Mouse (Mus musculus) MEL (cell line): ENCODE data around the gene Olfr356. TPM values are rescaled to one million over a fixed set of nuclear protein-coding genes. Genes with fewer than 3 reads are reported as not detected.

Source experiments
- DNase-seq: peaks from one replicate; pipeline ENCODE4 v3.0.0; 2011; ENCODE audit warnings: low read depth, low spot score
- H3K27ac ChIP-seq: 2 replicates; pipeline ENCODE4 v1.5.1; 2012; ENCODE audit warnings: low read depth, mild to moderate bottlenecking, control low read depth, low read length, moderate library complexity; ENCODE audit not compliant: control insufficient read depth
- H3K27me3 ChIP-seq, 2 experiments: fragments of 150-350 bp in 1 of 2; sonication (generic) in 1 of 2; 2 replicates each; pipeline ENCODE4 v1.6.1; 2012; ENCODE audit warnings: low read length in 2 of 2, mild to moderate bottlenecking in 2 of 2, improper control_type of control experiment in 1 of 2, moderate library complexity in 1 of 2; ENCODE audit not compliant: insufficient read depth in 2 of 2, control insufficient read depth in 1 of 2
- H3K36me3 ChIP-seq, 2 experiments: 2 replicates each; pipeline ENCODE4 v1.6.1; 2012 to 2014; ENCODE audit warnings: low read length in 2 of 2, improper control_type of control experiment in 1 of 2, inconsistent platforms in 1 of 2, mild to moderate bottlenecking in 1 of 2; ENCODE audit not compliant: insufficient read depth in 2 of 2, control insufficient read depth in 1 of 2
- H3K4me1 ChIP-seq, 2 experiments: fragments of 150-350 bp in 1 of 2; sonication (generic) in 1 of 2; 2 replicates each; pipeline ENCODE4 v1.6.1; 2012; ENCODE audit warnings: low read length in 2 of 2, improper control_type of control experiment in 1 of 2, mild to moderate bottlenecking in 1 of 2; ENCODE audit not compliant: insufficient read depth in 2 of 2, control insufficient read depth in 1 of 2
- H3K4me3 ChIP-seq, 2 experiments: fragments of 150-350 bp in 1 of 2; sonication (generic) in 1 of 2; 2 replicates each; pipeline ENCODE4 v1.5.1; 2012; ENCODE audit warnings: low read depth in 2 of 2, low read length in 2 of 2, mild to moderate bottlenecking in 2 of 2, moderate library complexity in 2 of 2, control low read depth in 1 of 2, improper control_type of control experiment in 1 of 2; ENCODE audit not compliant: control insufficient read depth in 1 of 2, insufficient read depth in 1 of 2
- H3K79me2 ChIP-seq: 2 replicates; pipeline ENCODE4 v1.6.1; 2012; ENCODE audit warnings: mild to moderate bottlenecking, low read length, moderate library complexity; ENCODE audit not compliant: control insufficient read depth, poor library complexity, insufficient read depth
- H3K9ac ChIP-seq: 2 replicates; pipeline ENCODE4 v1.6.1; 2012; ENCODE audit warnings: low read depth, mild to moderate bottlenecking, control low read depth, low read length, moderate library complexity; ENCODE audit not compliant: control insufficient read depth, poor library complexity, severe bottlenecking
- H3K9me3 ChIP-seq: fragments of 150-350 bp; sonication (generic); replicated peaks from 2 replicates; pipeline ENCODE4 v1.6.1; 2012; ENCODE audit warnings: mild to moderate bottlenecking, low read length, improper control_type of control experiment, moderate library complexity; ENCODE audit not compliant: insufficient read depth
- BHLHE40 ChIP-seq: IDR thresholded peaks from 2 replicates; pipeline ENCODE4 v1.6.1; 2012; ENCODE audit warnings: low read depth, mild to moderate bottlenecking, inconsistent platforms, low read length, improper control_type of control experiment, borderline replicate concordance
- CHD1 ChIP-seq: IDR thresholded peaks from 2 replicates; pipeline ENCODE4 v1.6.1; 2012; ENCODE audit warnings: low read depth, mild to moderate bottlenecking, inconsistent platforms, low read length, improper control_type of control experiment
- CTCF ChIP-seq, 3 experiments: IDR thresholded peaks in 2 of 3; conservative IDR thresholded peaks in 1 of 3; 2 replicates each; pipeline ENCODE4 v1.5.1; 2011 to 2012; ENCODE audit warnings: low read length in 3 of 3, low read depth in 2 of 3, mild to moderate bottlenecking in 2 of 3, improper control_type of control experiment in 1 of 3, inconsistent platforms in 1 of 3, mixed read lengths in 1 of 3, moderate library complexity in 1 of 3; ENCODE audit not compliant: control insufficient read depth in 1 of 3, insufficient read depth in 1 of 3, poor library complexity in 1 of 3, severe bottlenecking in 1 of 3
- E2F4 ChIP-seq: IDR thresholded peaks from 2 replicates; pipeline ENCODE4 v1.6.1; 2011; ENCODE audit warnings: low read depth, low read length, improper control_type of control experiment, borderline replicate concordance
- EP300 ChIP-seq, 2 experiments: IDR thresholded peaks; 2 replicates each; pipeline ENCODE4 v1.6.1; 2011; ENCODE audit warnings: improper control_type of control experiment in 2 of 2, low read length in 2 of 2, low read depth in 1 of 2, mild to moderate bottlenecking in 1 of 2
- MAFK ChIP-seq: IDR thresholded peaks from 2 replicates; pipeline ENCODE4 v1.6.1; 2011; ENCODE audit warnings: low read depth, mild to moderate bottlenecking, low read length, improper control_type of control experiment, borderline replicate concordance
- MAX ChIP-seq: IDR thresholded peaks from 2 replicates; pipeline ENCODE4 v1.6.1; 2011; ENCODE audit warnings: low read length, improper control_type of control experiment
- MEF2A ChIP-seq: IDR thresholded peaks from 2 replicates; pipeline ENCODE4 v1.6.1; 2014; ENCODE audit warnings: low read depth, mild to moderate bottlenecking, inconsistent platforms, low read length, improper control_type of control experiment; ENCODE audit not compliant: poor library complexity, insufficient replicate concordance, severe bottlenecking; ENCODE audit errors: extremely low read depth
- MYC ChIP-seq: IDR thresholded peaks from 2 replicates; pipeline ENCODE4 v1.6.1; 2011; ENCODE audit warnings: low read depth, mild to moderate bottlenecking, low read length, improper control_type of control experiment, moderate library complexity
- NELFE ChIP-seq: IDR thresholded peaks from 2 replicates; pipeline ENCODE4 v1.6.1; 2011; ENCODE audit warnings: low read depth, low read length, improper control_type of control experiment
- POLR2AphosphoS2 ChIP-seq: IDR thresholded peaks from 2 replicates; pipeline ENCODE4 v1.6.1; 2011; ENCODE audit warnings: low read length, improper control_type of control experiment
- POLR2AphosphoS5 ChIP-seq: IDR thresholded peaks from 2 replicates; pipeline ENCODE4 v1.6.1; 2012; ENCODE audit warnings: low read depth, borderline replicate concordance, mild to moderate bottlenecking, inconsistent platforms, low read length, moderate library complexity, mixed read lengths
- RCOR1 ChIP-seq: IDR thresholded peaks from 2 replicates; pipeline ENCODE4 v1.6.1; 2012; ENCODE audit warnings: low read depth, mild to moderate bottlenecking, inconsistent platforms, low read length, improper control_type of control experiment
- SMC3 ChIP-seq: IDR thresholded peaks from 2 replicates; pipeline ENCODE4 v1.6.1; 2011; ENCODE audit warnings: low read depth, low read length, improper control_type of control experiment
- TCF12 ChIP-seq: IDR thresholded peaks from 2 replicates; pipeline ENCODE4 v1.6.1; 2014; ENCODE audit warnings: low read depth, mild to moderate bottlenecking, inconsistent platforms, low read length, improper control_type of control experiment, moderate library complexity
- ZC3H11A ChIP-seq: IDR thresholded peaks from 2 replicates; pipeline ENCODE4 v1.6.1; 2012; ENCODE audit warnings: low read depth, mild to moderate bottlenecking, inconsistent platforms, low read length, improper control_type of control experiment
- ZKSCAN1 ChIP-seq: IDR thresholded peaks from 2 replicates; pipeline ENCODE4 v1.6.1; 2012; ENCODE audit warnings: low read depth, mild to moderate bottlenecking, inconsistent platforms, low read length, improper control_type of control experiment, moderate library complexity
- ZNF384 ChIP-seq: IDR thresholded peaks from 2 replicates; pipeline ENCODE4 v1.6.1; 2012; ENCODE audit warnings: low read depth, mild to moderate bottlenecking, inconsistent platforms, low read length, improper control_type of control experiment
- polyA plus RNA-seq, 2 experiments: library from polyadenylated mRNA; stranded (reverse) in 1 of 2; unstranded in 1 of 2; fragments of >175 nt in 1 of 2; fragments of >200 nt in 1 of 2; gene quantifications; 2 replicates each; pipeline versions ENCODE4 v1.2.1 to v1.2.4; 2012; ENCODE audit warnings: low replicate concordance in 2 of 2, low read depth in 1 of 2; ENCODE audit not compliant: insufficient read length in 2 of 2, insufficient read depth in 1 of 2, missing spikeins in 1 of 2
- total RNA-seq: library from RNA; depleted of rRNA; stranded (reverse); fragments of 300-350 nt; gene quantifications from 2 replicates; pipeline ENCODE4 v1.2.3, GENCODE M21; 2012; rRNA removed

The Olfr356 gene
- total RNA-seq, result not detected in 2 replicates
- polyA plus RNA-seq, result not detected

DNA sequence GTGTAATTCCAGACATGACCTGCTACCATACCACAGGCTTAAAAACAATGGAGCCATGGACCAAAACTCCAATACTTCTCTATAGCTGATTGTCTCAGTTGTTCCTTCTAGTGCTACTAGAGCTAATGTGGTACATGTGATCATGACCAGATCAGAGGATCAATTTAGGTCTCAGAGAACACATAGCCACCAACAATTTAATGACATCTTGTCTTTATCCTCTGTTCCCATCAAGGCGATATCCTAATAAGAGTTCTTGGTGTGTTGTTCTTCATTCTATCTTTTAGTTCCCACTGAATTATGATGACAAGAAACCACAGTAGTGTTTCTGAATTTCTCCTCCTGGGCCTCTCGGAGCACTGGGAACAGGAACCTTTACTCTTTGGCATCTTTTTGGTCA is at the start of gene Olfr356:
Gene Olfr356 (plus strand): TSS at position 301 of the 400 bp plus-strand sequence.
- H3K4me3 ChIP-seq, result no peak within 1 kb of the TSS
- H3K4me1 ChIP-seq, result no peaks in the 10 kb centered on the region
- no peak within 1 kb of the TSS for H3K27ac ChIP-seq
- H3K36me3 ChIP-seq, result no peaks in the 10 kb centered on the region
- TF ChIP-seq RCOR1 (no peak), ZKSCAN1 (no peak), POLR2AphosphoS5 (no peak), MYC (no peak), ZNF384 (no peak), TCF12 (no peak), BHLHE40 (no peak), NELFE (no peak), MAX (no peak), CHD1 (no peak), ZC3H11A (no peak), MAFK (no peak), EP300 (IDR thresholded peaks at IDR 0.05; ENCODE audit: low read depth in 1 of 2, low read length in 2 of 2) (no peak), MEF2A (no peak), POLR2AphosphoS2 (no peak), E2F4 (no peak)
- no peaks in the 10 kb centered on the region for H3K27me3 ChIP-seq
- H3K9ac ChIP-seq, result no peak within 1 kb of the TSS
- no peaks in the 10 kb centered on the region for H3K79me2 ChIP-seq
- H3K9me3 ChIP-seq, result no peaks in the 10 kb centered on the region
- DNase-seq, result no peak

DNA sequence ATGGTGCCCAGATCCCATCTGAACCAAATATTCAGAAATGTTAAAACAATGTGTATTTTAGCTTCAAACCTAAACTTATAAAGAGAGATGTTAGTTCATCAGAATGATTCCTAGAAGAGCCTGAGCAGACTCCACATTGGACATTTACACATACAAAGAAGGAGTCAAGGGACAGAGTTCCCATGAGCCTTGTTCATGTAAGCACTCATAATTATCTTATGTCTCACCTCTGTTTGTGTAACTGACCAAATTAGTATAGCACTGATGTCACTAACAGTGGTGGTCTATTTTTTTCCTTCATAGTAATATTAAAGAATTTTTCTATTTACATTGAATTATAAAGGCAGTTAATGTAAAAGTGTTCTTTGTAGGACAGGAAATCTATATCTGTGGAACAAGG is 44.1 kb upstream of the Olfr356 start, which contains the start of gene Olfr353:
Gene Olfr353 (minus strand): TSS at position 101 of the 400 bp plus-strand sequence.
- Histone ChIP-seq H3K36me3 (no peaks in the 10 kb centered on the region), H3K79me2 (no peaks in the 10 kb centered on the region), H3K9ac (no peak within 1 kb of the TSS), H3K27ac (no peak within 1 kb of the TSS), H3K4me3 (no peak within 1 kb of the TSS), H3K27me3 (no peaks in the 10 kb centered on the region), H3K4me1 (no peaks in the 10 kb centered on the region), H3K9me3 (no peaks in the 10 kb centered on the region)
- TF ChIP-seq MAX (no peak), BHLHE40 (no peak), E2F4 (no peak), CTCF (IDR thresholded peaks at IDR 0.05 in 2 of 3, conservative IDR thresholded peaks at IDR 0.05 in 1 of 3; ENCODE audit: control insufficient read depth in 1 of 3, insufficient read depth in 1 of 3, low read depth in 2 of 3, low read length in 3 of 3, poor library complexity in 1 of 3, severe bottlenecking in 1 of 3) (no peak), ZC3H11A (no peak), MAFK (no peak), SMC3 (no peak), POLR2AphosphoS2 (no peak)
- DNase-seq, result no peak
